Mouse (Mus musculus) heart, embryonic 16.5 days (tissue): ENCODE measurements at regions not wholly inside any gene's neighbourhood (a gene's known extent, or its start where the extent isn't known, plus 50 kb on each side); places are given as distances from the start of the nearest gene placed in this dataset.

Source experiments
- ATAC-seq: fragments of 200-750 bp; cut with Nextera tagmentation; replicated peaks from 2 replicates; pipeline ENCODE4 v1.8.0; 2017; ENCODE audit warnings: moderate number of reproducible peaks; ENCODE audit not compliant: insufficient read depth, low FRiP score; ENCODE audit errors: extremely low read depth
- H3K27ac ChIP-seq: fragments of 300-500 bp; sonication (generic); 2 replicates; pipeline ENCODE4 v1.5.1; 2014; ENCODE audit warnings: mild to moderate bottlenecking, low read length, control low read depth, moderate library complexity
- H3K27me3 ChIP-seq: fragments of 300-500 bp; sonication (generic); 2 replicates; pipeline ENCODE4 v1.6.1; 2014; ENCODE audit warnings: low read length, mixed read lengths; ENCODE audit not compliant: control insufficient read depth, insufficient read depth
- H3K36me3 ChIP-seq: fragments of 300-500 bp; sonication (generic); 2 replicates; pipeline ENCODE4 v1.6.1; 2014; ENCODE audit not compliant: control insufficient read depth, insufficient read depth
- H3K4me1 ChIP-seq: fragments of 300-500 bp; sonication (generic); 2 replicates; pipeline ENCODE4 v1.6.1; 2014; ENCODE audit warnings: low read length, mixed read lengths; ENCODE audit not compliant: control insufficient read depth, insufficient read depth
- H3K4me2 ChIP-seq: fragments of 300-500 bp; sonication (generic); 2 replicates; pipeline ENCODE4 v1.6.1; 2014; ENCODE audit warnings: low read depth, mild to moderate bottlenecking, control low read depth, low read length
- H3K4me3 ChIP-seq: fragments of 300-500 bp; sonication (generic); 2 replicates; pipeline ENCODE4 v1.5.1; 2014; ENCODE audit warnings: mild to moderate bottlenecking, control low read depth, low read length
- H3K9ac ChIP-seq: fragments of 300-500 bp; sonication (generic); 2 replicates; pipeline ENCODE4 v1.6.1; 2014; ENCODE audit warnings: low read length, control low read depth
- H3K9me3 ChIP-seq: fragments of 300-500 bp; sonication (generic); replicated peaks from 2 replicates; pipeline ENCODE4 v1.6.1; 2016; ENCODE audit warnings: low read length; ENCODE audit not compliant: control insufficient read depth
- WGBS: fragments of 180-500 bp; shearing (Covaris S2); extraction: QIAGEN DNeasy Blood & Tissue Kit; methylation state at CpG from one replicate; pipeline ENCODE4 v1.1.7; 2014; 5-methylcytosine and 5-hydroxymethylcytosine counted together

- ATAC-seq = no peak
- no peaks in the 10 kb centered on the region for H3K36me3 ChIP-seq
- H3K27me3 ChIP-seq = no peaks in the 10 kb centered on the region
- H3K9ac ChIP-seq = no peak overlapping the region
- H3K4me2 ChIP-seq = no peak overlapping the region
- no peaks in the 10 kb centered on the region for H3K4me1 ChIP-seq
- no peak overlapping the region for H3K27ac ChIP-seq
- H3K4me3 ChIP-seq = no peak overlapping the region
- no peaks in the 10 kb centered on the region for H3K9me3 ChIP-seq
- 74% methylated on average over 5 of the region's 5 CpGs for WGBS
Observed at GRCm38 (mm10) chr3:149901783-149902182, 911.4 kb upstream of the Adgrl2 start.

- ATAC-seq = no peak
Observed at GRCm38 (mm10) chr3:149876553-149876952, 886.2 kb upstream of the Adgrl2 start.

GRCm38 (mm10) chr3:149865945-149866344 is 875.6 kb upstream of the Adgrl2 start:
- ATAC-seq = no peak
- H3K9me3 ChIP-seq = no peaks in the 10 kb centered on the region
- no peak overlapping the region for H3K4me3 ChIP-seq
- no peak overlapping the region for H3K27ac ChIP-seq
- H3K27me3 ChIP-seq = no peaks in the 10 kb centered on the region
- no peak overlapping the region for H3K9ac ChIP-seq
- H3K4me2 ChIP-seq = no peak overlapping the region
- no peaks in the 10 kb centered on the region for H3K36me3 ChIP-seq
- 70% methylated on average over 2 of the region's 2 CpGs for WGBS
- H3K4me1 ChIP-seq = no peaks in the 10 kb centered on the region

More at GRCm38 (mm10) chr3:149876553-149876952, 886.2 kb upstream of the Adgrl2 start:
- Histone ChIP-seq H3K27me3 (no peaks in the 10 kb centered on the region), H3K4me3 (no peak overlapping the region), H3K27ac (no peak overlapping the region), H3K4me2 (no peak overlapping the region), H3K36me3 (no peaks in the 10 kb centered on the region), H3K9me3 (no peaks in the 10 kb centered on the region), H3K4me1 (no peaks in the 10 kb centered on the region), H3K9ac (no peak overlapping the region)
- 23% methylated on average over 1 of the region's 1 CpGs for WGBS

- no peak overlapping the region for H3K9ac ChIP-seq
- no peak overlapping the region for H3K4me2 ChIP-seq
- 77% methylated on average over 7 of the region's 7 CpGs for WGBS
- H3K36me3 ChIP-seq = no peaks in the 10 kb centered on the region
- H3K4me1 ChIP-seq = peaks cover 9% of the 10 kb centered on the region
- H3K4me3 ChIP-seq = no peak overlapping the region
- no peak for ATAC-seq
- H3K9me3 ChIP-seq = no peaks in the 10 kb centered on the region
- H3K27me3 ChIP-seq = no peaks in the 10 kb centered on the region
- no peak overlapping the region for H3K27ac ChIP-seq
Observed at GRCm38 (mm10) chr3:149846941-149847539, 856.7 kb upstream of the Adgrl2 start.

- 53% methylated on average over 3 of the region's 3 CpGs for WGBS
- Histone ChIP-seq H3K4me2 (no peak overlapping the region), H3K27me3 (no peaks in the 10 kb centered on the region)
Observed at GRCm38 (mm10) chr3:149845826-149846486, 855.6 kb upstream of the Adgrl2 start.

GRCm38 (mm10) chr3:149845083-149845825 is 854.9 kb upstream of the Adgrl2 start:
- WGBS = 14% methylated on average over 18 of the region's 18 CpGs
- Histone ChIP-seq H3K27me3 (no peaks in the 10 kb centered on the region), H3K36me3 (no peaks in the 10 kb centered on the region), H3K9me3 (no peaks in the 10 kb centered on the region), H3K9ac (peak overlapping the region; percentile 65), H3K27ac (no peak overlapping the region), H3K4me3 (peak overlapping the region; percentile 45), H3K4me1 (peaks cover 9% of the 10 kb centered on the region), H3K4me2 (peak overlapping the region; percentile 61)
- peak; percentile 41; the same call in 1 of the 2 replicates for ATAC-seq

More at GRCm38 (mm10) chr3:149845826-149846486, 855.6 kb upstream of the Adgrl2 start:
- H3K4me3 ChIP-seq = no peak overlapping the region
- peaks cover 9% of the 10 kb centered on the region for H3K4me1 ChIP-seq
- H3K27ac ChIP-seq = no peak overlapping the region
- no peak overlapping the region for H3K9ac ChIP-seq
- H3K36me3 ChIP-seq = no peaks in the 10 kb centered on the region
- no peak for ATAC-seq
- H3K9me3 ChIP-seq = no peaks in the 10 kb centered on the region

- Histone ChIP-seq H3K4me1 (peaks cover 3% of the 10 kb centered on the region; the same call in 1 of the 2 replicates), H3K4me2 (no peak overlapping the region), H3K27me3 (no peaks in the 10 kb centered on the region), H3K27ac (no peak overlapping the region), H3K4me3 (no peak overlapping the region), H3K9me3 (no peaks in the 10 kb centered on the region; the same call in 1 of the 2 replicates), H3K36me3 (no peaks in the 10 kb centered on the region), H3K9ac (no peak overlapping the region)
- ATAC-seq = no peak
Observed at GRCm38 (mm10) chr3:149837921-149838320, 847.6 kb upstream of the Adgrl2 start.

GRCm38 (mm10) chr3:149836467-149837233 is 846.3 kb upstream of the Adgrl2 start:
- Histone ChIP-seq H3K27ac (no peak overlapping the region), H3K36me3 (no peaks in the 10 kb centered on the region), H3K9ac (no peak overlapping the region), H3K9me3 (no peaks in the 10 kb centered on the region; the same call in 1 of the 2 replicates), H3K4me2 (no peak overlapping the region), H3K4me3 (no peak overlapping the region), H3K4me1 (peaks cover 3% of the 10 kb centered on the region; the same call in 1 of the 2 replicates), H3K27me3 (no peaks in the 10 kb centered on the region)
- WGBS = 70% methylated on average over 11 of the region's 11 CpGs
- no peak for ATAC-seq
